Mouse (Mus musculus): ENCODE measurements at regions not wholly inside any gene's neighbourhood (a gene's known extent, or its start where the extent isn't known, plus 50 kb on each side); places are given as distances from the start of the nearest gene placed in this dataset.

- no peak for TF ChIP-seq CTCF (IDR thresholded peaks at IDR 0.05; ENCODE audit: borderline replicate concordance, insufficient read depth, low read length)
- TF ChIP-seq POLR2A (IDR thresholded peaks at IDR 0.05; ENCODE audit: low read depth, low read length): no peak
Measured at GRCm38 (mm10) chr8:107824096-107824495, 118.3 kb upstream of the Zfhx3 start.

All from embryonic fibroblast, embryonic 13.5 days (primary cell).